Mouse (Mus musculus) heart, postnatal 0 days (tissue): Measurements from ENCODE around the gene Bcat1.

Experiments
- CTCF ChIP-seq: IDR thresholded peaks from 2 replicates; pipeline ENCODE4 v1.5.1; 2016; ENCODE audit warnings: antibody characterized with exemption, control low read depth, low read depth
- EP300 ChIP-seq: IDR thresholded peaks from 2 replicates; pipeline ENCODE4 v1.6.1; 2016; ENCODE audit warnings: antibody characterized with exemption, low read depth

DNA sequence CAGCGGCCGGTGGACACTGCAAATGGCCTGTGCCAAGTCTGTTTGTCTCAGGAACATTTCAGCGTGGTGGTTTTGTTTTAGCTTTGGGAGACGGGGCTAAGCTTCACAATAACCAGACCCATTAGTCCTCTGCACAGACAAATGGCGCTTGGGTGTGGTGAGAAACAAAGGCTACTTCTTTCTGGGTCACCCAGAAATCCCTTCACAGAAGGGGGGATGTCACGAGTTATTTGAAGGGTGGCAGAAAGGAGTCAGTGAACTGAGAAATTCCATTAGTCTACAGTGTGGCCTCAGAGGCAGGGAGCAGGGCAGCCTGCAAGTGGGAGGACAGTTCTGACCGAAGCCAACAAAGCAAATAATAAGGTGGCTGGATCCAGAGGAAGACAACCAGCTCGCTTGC is 52.0 kb downstream of the Bcat1 start:
- TF ChIP-seq CTCF (no peak), EP300 (no peak)
